Mouse (Mus musculus) lung, embryonic 16.5 days (tissue): ENCODE results near the gene Mycn. TPM values are rescaled to one million over a fixed set of nuclear protein-coding genes. Genes with fewer than 3 reads are reported as not detected.

Experiments
- ATAC-seq: fragments of 200-750 bp; cut with Nextera tagmentation; 2 replicates; pipeline ENCODE4 v1.8.0; 2017; ENCODE audit warnings: low read depth, mild to moderate bottlenecking, moderate library complexity
- H3K27ac ChIP-seq: fragments of 300-500 bp; sonication (generic); 2 replicates; pipeline ENCODE4 v1.5.1; 2014; ENCODE audit warnings: mild to moderate bottlenecking, control low read depth, low read length
- H3K27me3 ChIP-seq: fragments of 300-500 bp; sonication (generic); 2 replicates; pipeline ENCODE4 v1.6.1; 2014; ENCODE audit warnings: low read depth, low read length, mixed read lengths; ENCODE audit not compliant: control insufficient read depth, insufficient read depth
- H3K36me3 ChIP-seq: fragments of 300-500 bp; sonication (generic); 2 replicates; pipeline ENCODE4 v1.6.1; 2014; ENCODE audit warnings: low read length; ENCODE audit not compliant: control insufficient read depth, insufficient read depth
- H3K4me1 ChIP-seq: fragments of 300-500 bp; sonication (generic); replicated peaks from 2 replicates; pipeline ENCODE4 v1.6.1; 2014; ENCODE audit warnings: low read length, mixed read lengths; ENCODE audit not compliant: control insufficient read depth, insufficient read depth
- H3K4me2 ChIP-seq: fragments of 300-500 bp; sonication (generic); 2 replicates; pipeline ENCODE4 v1.6.1; 2014; ENCODE audit warnings: low read depth, low read length, control low read depth
- H3K4me3 ChIP-seq: fragments of 300-500 bp; sonication (generic); 2 replicates; pipeline ENCODE4 v1.5.1; 2014; ENCODE audit warnings: mild to moderate bottlenecking, low read length, control low read depth
- H3K9ac ChIP-seq: fragments of 300-500 bp; sonication (generic); 2 replicates; pipeline ENCODE4 v1.6.1; 2014; ENCODE audit warnings: low read length, control low read depth
- H3K9me3 ChIP-seq: fragments of 300-500 bp; sonication (generic); 2 replicates; pipeline ENCODE4 v1.6.1; 2016; ENCODE audit warnings: low read length; ENCODE audit not compliant: control insufficient read depth
- WGBS: fragments of 180-500 bp; shearing (Covaris S2); extraction: QIAGEN DNeasy Blood & Tissue Kit; methylation state at CpG from one replicate; pipeline ENCODE4 v1.1.7; 2014; 5-methylcytosine and 5-hydroxymethylcytosine counted together
- polyA plus RNA-seq: library from polyadenylated mRNA; unstranded; fragments of >200 nt; fragmentation: Nextera tagmentation; extraction: Ambion mirVana; gene quantifications from 2 replicates; pipeline ENCODE4 v1.2.1, GENCODE M21; 2015

The Mycn gene
- polyA plus RNA-seq, 1 experiment from 2014 or later: 37.2 TPM

DNA sequence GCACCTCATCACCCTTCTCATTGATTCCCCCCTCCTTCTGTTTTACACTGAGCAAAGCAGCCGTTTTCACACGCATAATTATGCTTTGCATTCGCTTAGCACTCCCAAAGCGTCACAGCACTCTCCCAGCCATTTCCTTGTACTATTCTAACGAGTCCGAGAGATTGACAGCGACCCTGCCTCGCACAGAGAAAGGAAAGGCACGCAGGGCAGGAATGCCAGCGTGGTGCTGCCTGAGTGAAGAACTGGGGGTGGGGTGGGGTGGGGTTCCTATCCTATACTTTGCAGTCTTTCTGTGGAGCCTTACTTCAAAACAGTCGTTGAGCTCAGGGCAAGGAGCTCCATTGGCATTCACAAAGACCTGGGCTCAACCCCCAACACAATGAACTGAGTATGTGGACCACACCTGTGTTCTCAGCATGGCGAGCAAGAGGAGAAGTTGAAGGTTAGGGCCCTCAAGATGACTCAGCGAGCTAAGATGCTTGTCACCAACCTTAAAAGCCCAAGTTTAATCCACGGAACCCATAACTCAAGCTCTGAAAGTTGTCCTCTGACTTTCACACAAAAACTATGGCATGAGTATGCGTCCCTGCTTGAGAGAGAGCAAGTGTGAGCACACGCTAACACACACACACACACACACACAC lies 32.0 kb downstream of the Mycn start:
- 0 out of 2 replicates have a peak, but pooled peaks have one; percentile 21 for ATAC-seq
- Histone ChIP-seq H3K4me2 (no peak overlapping the region), H3K4me3 (no peak overlapping the region), H3K4me1 (peaks cover 11% of the 10 kb centered on the region), H3K9me3 (no peaks in the 10 kb centered on the region), H3K27me3 (no peaks in the 10 kb centered on the region; the same call in 1 of the 2 replicates), H3K27ac (peak overlapping the region; percentile 91), H3K9ac (no peak overlapping the region), H3K36me3 (no peaks in the 10 kb centered on the region)
- 44% methylated on average over 16 of the region's 16 CpGs for WGBS

DNA sequence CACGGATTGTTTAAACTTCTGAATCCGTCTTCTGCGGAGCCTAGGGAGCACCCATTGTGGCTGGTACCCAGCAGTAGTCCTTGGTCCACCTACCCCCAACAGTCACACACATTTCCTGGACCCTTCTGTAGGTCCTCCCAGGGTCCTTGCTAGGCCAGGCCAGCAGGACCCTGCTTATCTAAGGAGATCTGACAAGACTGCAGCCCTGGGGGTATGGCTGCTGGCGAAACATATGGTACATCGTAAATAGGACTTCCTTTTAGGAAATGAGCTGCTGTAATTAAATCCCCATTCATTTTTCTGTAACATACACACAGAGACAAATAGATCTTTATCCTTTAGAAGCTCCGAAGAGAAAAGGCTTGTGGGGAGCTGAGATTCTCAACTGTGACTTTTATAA lies 34.9 kb downstream of the Mycn start:
- 13% methylated on average over 6 of the region's 6 CpGs for WGBS
- ATAC-seq: 0 out of 2 replicates have a peak, but pooled peaks have one; percentile 21
- Histone ChIP-seq H3K4me3 (no peak overlapping the region), H3K9ac (no peak overlapping the region), H3K4me2 (peak overlapping the region; percentile 14; the same call in 1 of the 2 replicates), H3K4me1 (peaks cover 21% of the 10 kb centered on the region), H3K36me3 (no peaks in the 10 kb centered on the region), H3K9me3 (no peaks in the 10 kb centered on the region), H3K27me3 (no peaks in the 10 kb centered on the region; the same call in 1 of the 2 replicates), H3K27ac (peak overlapping the region; percentile 48)

DNA sequence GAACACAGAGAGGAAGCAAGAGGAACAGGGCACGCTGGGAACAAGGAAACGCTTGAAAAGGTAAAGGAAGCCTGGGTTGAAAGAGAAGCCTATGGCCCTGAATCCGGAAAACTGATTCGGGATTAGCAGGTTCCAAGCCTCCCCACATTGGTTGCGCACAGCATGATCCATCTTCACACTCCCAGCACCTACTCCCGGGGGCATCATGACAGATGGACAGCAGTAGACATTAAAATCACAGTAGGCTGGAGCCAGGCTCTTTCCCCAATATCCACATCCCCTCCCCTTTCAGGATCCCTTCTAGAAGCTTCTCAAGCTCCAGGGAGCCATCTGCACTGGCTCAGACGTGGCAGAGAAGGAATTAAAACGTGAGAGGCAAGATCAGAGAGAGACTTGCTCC lies 35.4 kb downstream of the Mycn start:
- Histone ChIP-seq H3K36me3 (no peaks in the 10 kb centered on the region), H3K4me2 (peak overlapping the region; percentile 14; the same call in 1 of the 2 replicates), H3K4me3 (no peak overlapping the region), H3K9me3 (no peaks in the 10 kb centered on the region), H3K27me3 (no peaks in the 10 kb centered on the region; the same call in 1 of the 2 replicates), H3K4me1 (peaks cover 21% of the 10 kb centered on the region), H3K9ac (no peak overlapping the region), H3K27ac (peak overlapping the region; percentile 48)
- WGBS: 43% methylated on average over 8 of the region's 8 CpGs
- 0 out of 2 replicates have a peak, but pooled peaks have one; percentile 5 for ATAC-seq

DNA sequence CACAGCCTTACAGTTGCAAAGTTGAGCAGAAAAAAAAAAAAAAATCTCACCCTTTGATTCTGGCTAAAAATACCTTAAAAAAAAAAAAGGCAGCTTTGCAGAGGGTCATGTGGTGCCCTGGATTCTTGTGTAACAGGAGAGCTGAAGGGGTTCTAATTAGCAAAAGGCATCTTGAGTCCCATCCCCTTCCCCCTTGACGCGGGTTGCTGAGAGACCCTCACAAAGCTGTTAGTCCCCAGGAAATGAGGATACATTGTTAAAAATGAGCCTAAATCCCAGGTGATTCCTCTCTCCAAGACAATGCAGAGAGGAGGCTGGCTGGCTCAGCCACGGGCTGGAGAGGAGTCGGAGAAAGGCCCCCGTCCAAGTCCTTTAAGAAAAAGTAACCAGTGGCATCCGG lies 36.6 kb downstream of the Mycn start:
- H3K4me2 ChIP-seq: peak overlapping the region; percentile 67; the same call in 1 of the 2 replicates
- H3K27ac ChIP-seq: peak overlapping the region; percentile 75
- no peak overlapping the region for H3K4me3 ChIP-seq
- 38% methylated on average over 6 of the region's 6 CpGs for WGBS
- no peaks in the 10 kb centered on the region; the same call in 1 of the 2 replicates for H3K27me3 ChIP-seq
- H3K9me3 ChIP-seq: no peaks in the 10 kb centered on the region
- no peak overlapping the region for H3K9ac ChIP-seq
- ATAC-seq: no peak
- H3K4me1 ChIP-seq: peaks cover 21% of the 10 kb centered on the region
- H3K36me3 ChIP-seq: no peaks in the 10 kb centered on the region

DNA sequence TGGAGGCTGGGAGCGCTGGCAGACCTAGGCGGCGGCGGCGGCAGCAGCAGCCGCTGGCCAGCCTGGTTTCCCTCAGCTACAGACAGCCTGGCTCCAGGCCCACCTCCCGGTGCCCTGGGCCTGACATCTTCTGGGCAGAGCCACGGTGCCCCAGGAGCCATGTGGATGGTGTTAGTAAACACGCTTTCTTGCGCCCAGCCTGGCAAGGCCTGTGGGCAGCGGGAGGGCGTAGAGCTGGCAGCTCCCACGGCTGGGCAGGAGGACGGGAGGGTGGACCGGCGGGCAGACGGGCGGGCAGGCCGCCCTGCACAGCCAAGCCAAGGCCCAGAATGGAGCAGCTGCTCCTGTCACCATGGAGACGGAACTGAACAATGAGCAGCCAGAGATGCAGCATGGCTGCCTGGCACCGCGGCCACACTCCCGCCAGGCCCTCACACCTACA lies 37.2 kb downstream of the Mycn start:
- ATAC-seq: peak; percentile 90

DNA sequence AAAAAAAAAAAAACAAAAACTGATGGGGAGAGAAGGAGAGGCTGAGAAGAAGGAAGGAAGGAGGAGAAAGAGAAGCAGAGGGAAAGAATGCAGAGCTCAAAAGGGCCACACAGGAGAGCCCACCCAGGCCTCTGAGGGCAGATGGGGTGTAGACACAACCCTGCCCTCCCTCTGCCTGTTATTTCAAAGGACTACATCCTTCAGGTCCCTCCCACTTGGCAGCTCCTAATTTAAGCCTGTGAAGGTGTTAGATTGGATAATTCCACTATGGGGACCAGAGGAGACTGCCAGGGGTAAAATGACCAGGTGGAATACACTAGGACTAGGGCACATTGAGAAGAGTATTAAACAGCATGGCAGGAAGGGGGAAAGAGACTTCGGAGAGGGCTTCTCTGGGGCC lies 37.6 kb downstream of the Mycn start:
- WGBS: 14% methylated on average over 1 of the region's 1 CpGs
- Histone ChIP-seq H3K4me2 (peak overlapping the region; percentile 67), H3K27ac (peak overlapping the region; percentile 75), H3K9me3 (no peaks in the 10 kb centered on the region), H3K4me1 (peaks cover 21% of the 10 kb centered on the region), H3K9ac (peak overlapping the region; percentile 69), H3K4me3 (peak overlapping the region; percentile 40), H3K36me3 (no peaks in the 10 kb centered on the region), H3K27me3 (no peaks in the 10 kb centered on the region)
- ATAC-seq: peak; percentile 13; the same call in 1 of the 2 replicates

More for the DNA sequence above, 37.2 kb downstream of the Mycn start:
- H3K9ac ChIP-seq: peak overlapping the region; percentile 69
- H3K36me3 ChIP-seq: no peaks in the 10 kb centered on the region
- H3K4me1 ChIP-seq: peaks cover 21% of the 10 kb centered on the region
- H3K9me3 ChIP-seq: no peaks in the 10 kb centered on the region
- 9% methylated on average over 23 of the region's 23 CpGs for WGBS
- peak overlapping the region; percentile 75 for H3K27ac ChIP-seq
- no peaks in the 10 kb centered on the region; the same call in 1 of the 2 replicates for H3K27me3 ChIP-seq
- H3K4me2 ChIP-seq: peak overlapping the region; percentile 67
- H3K4me3 ChIP-seq: peak overlapping the region; percentile 40

DNA sequence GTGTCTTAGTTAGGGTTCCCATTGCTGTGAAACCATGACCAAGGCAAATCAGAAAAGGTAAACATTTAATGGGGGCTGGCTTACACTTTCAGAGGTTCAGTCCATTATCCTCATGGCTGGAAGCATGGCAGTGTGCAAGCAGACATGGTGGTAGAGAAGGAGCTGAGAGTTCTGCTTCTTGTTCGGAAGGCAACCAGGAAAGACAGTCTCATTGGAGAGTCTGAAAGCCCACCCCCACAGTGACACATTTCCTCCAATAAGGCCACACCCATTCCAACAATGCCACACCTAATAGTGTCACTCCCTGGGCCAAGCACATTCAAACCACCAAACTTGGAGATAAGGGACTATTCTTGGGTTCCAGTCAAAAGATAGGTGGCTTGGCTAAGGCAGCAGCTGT lies 39.3 kb downstream of the Mycn start:
- no peaks in the 10 kb centered on the region for H3K36me3 ChIP-seq
- 86% methylated on average over 1 of the region's 1 CpGs for WGBS
- no peak for ATAC-seq

DNA sequence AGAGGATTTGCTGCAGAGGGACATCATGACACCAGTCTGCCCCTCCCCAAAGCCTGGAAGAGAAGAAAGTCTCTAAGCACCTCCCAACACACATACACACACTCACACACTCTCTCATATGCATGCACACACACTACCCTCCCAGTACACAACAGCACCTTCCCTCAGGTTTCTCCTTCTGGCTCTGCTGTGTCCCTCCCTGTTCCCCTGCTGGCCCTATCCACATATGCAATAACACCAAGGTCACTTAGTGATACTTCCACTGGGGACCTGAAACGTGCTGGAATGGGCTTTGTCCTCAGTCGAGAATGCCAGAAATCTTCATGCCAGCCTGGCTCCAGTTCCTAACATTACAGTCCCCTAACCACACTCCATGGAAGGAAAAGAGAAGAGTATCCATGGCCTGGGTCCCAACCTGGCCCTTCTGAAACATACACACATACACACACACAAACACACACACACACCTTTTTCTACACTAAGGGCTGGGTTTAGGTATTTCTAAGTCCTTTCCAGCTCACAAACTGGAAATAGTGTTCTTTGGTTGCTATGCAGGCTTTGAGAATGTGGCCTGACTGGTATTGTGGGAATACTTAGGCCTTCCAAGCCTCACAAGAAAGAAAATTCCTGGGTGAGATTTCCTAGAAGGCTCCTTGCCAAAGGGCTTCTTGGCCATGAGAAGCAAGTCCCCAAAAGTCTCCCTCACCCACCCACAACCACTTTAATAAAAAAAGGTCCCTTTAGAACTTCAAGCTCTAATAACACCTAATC lies 43.2 kb downstream of the Mycn start:
- Histone ChIP-seq H3K4me1 (peaks cover 7% of the 10 kb centered on the region; the same call in 1 of the 2 replicates), H3K27ac (peak overlapping the region; percentile 92), H3K4me3 (no peak overlapping the region), H3K9ac (no peak overlapping the region), H3K36me3 (no peaks in the 10 kb centered on the region), H3K9me3 (no peaks in the 10 kb centered on the region), H3K4me2 (no peak overlapping the region), H3K27me3 (no peaks in the 10 kb centered on the region)
- WGBS: 38% methylated on average over 2 of the region's 2 CpGs
- ATAC-seq: peak; percentile 81

More for the DNA sequence above, 39.3 kb downstream of the Mycn start:
- no peak overlapping the region for H3K9ac ChIP-seq
- H3K27ac ChIP-seq: no peak overlapping the region
- H3K27me3 ChIP-seq: no peaks in the 10 kb centered on the region
- H3K4me2 ChIP-seq: no peak overlapping the region
- no peak overlapping the region for H3K4me3 ChIP-seq
- no peaks in the 10 kb centered on the region for H3K9me3 ChIP-seq
- peaks cover 27% of the 10 kb centered on the region for H3K4me1 ChIP-seq

DNA sequence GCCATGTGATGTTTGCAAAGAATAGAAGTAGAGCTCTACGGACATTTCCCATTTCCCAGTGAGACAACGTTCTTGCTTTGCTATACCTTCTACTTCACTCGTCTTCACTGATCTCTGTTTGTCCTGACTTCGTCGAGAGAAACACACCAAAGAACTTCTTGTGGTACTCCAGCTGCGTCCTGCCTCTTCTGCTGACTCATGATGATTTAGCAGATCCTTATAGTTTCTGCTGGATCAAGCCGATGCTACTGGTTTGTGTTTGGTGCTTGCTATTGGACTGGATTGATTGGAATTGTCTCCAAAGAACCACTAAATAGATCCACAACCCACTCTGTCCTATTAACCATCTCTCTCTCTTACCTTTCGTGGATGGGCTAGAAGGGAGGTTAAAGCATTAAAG lies 47.7 kb downstream of the Mycn start:
- Histone ChIP-seq H3K9ac (no peak overlapping the region), H3K4me1 (peaks cover 7% of the 10 kb centered on the region; the same call in 1 of the 2 replicates), H3K9me3 (no peaks in the 10 kb centered on the region), H3K4me2 (no peak overlapping the region), H3K27me3 (no peaks in the 10 kb centered on the region), H3K4me3 (no peak overlapping the region), H3K36me3 (no peaks in the 10 kb centered on the region), H3K27ac (no peak overlapping the region)
- ATAC-seq: no peak
- 84% methylated on average over 8 of the region's 8 CpGs for WGBS
